Mouse (Mus musculus) heart, postnatal 36 days (tissue): ENCODE results near the gene Pacsin1. TPM values are rescaled to one million over a fixed set of nuclear protein-coding genes. Genes with fewer than 3 reads are reported as not detected.

ENCODE experiments used
- DNase-seq, 2 experiments: peaks; one replicate each; pipeline ENCODE4 v3.0.0; 2021 to 2022
- intact Hi-C: fragments of 180-260 bp; cut with DNase I; formaldehyde crosslinking; loops from one replicate; pipeline ENCODE4 v1.15.1; 2025
- total RNA-seq, 2 experiments: library from RNA; stranded (reverse); gene quantifications; 2 replicates each; pipeline ENCODE4 v1.2.3; 2021

Pacsin1 gene
- total RNA-seq, 2 experiments from 2014 or later, result 0.49 TPM; not detected in 1

DNA sequence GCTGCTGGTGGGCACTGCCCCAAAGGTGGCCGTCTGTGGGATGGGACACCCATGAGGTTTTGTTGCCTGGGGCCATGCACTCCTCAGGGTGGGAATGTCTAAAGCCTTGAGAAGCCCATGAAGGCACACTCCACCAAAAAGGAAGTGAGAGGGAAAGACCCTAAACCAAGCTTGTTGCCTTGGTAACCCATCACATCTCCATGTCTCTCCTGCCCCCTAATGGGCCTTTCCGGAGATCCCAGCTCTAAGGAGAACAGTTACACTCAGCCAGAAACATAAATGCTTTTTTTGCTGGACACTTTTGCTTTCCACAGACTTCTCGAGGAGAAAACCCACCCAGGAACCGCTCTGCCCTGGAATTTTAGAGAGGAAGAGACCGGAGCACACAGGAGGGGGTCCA, 62.9 kb downstream of the Pacsin1 start:
- intact Hi-C loops, result no loop called here
- DNase-seq, result no peak

DNA sequence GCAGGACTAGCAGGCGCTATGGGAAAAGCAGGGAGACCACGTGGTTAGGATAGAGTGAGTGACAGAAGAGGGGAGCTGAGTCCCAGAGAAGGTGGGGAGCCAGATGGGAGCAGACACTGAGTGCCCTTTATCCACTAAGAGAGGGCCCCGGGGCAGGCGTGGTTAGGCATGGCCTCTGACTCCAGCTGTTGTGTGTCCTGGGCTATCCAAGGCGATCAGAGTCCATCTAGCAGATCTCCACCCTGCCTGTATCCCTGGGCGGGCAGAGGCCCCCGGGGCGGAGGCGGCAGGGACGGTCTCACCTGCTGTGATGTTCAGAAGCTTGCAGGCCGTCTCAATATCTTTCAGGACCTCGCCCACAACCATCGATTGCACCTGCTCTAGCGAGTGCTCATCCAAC, 64.4 kb downstream of the Pacsin1 start:
- no peak for DNase-seq
- intact Hi-C loops, result no loop called here

DNA sequence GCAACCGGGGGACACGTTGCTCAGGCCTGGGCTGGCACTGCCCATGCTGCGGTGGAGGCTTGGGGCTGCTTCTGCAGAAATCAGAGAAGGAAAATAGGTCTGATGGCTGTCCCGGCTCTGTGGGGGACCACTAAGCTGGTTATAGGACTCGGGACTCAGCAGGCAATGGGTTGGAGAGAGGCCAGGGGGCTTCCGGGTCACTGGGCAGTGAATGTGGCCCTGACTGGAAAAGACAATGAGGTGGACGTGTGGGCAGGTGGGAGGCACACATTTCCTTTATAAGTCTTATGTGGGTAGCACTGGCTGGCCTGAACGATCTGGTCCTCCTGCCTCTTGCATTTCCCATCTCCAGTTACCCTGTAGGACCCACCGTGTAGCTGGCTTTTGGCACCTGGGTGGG, 65.0 kb downstream of the Pacsin1 start:
- no peak for DNase-seq

DNA sequence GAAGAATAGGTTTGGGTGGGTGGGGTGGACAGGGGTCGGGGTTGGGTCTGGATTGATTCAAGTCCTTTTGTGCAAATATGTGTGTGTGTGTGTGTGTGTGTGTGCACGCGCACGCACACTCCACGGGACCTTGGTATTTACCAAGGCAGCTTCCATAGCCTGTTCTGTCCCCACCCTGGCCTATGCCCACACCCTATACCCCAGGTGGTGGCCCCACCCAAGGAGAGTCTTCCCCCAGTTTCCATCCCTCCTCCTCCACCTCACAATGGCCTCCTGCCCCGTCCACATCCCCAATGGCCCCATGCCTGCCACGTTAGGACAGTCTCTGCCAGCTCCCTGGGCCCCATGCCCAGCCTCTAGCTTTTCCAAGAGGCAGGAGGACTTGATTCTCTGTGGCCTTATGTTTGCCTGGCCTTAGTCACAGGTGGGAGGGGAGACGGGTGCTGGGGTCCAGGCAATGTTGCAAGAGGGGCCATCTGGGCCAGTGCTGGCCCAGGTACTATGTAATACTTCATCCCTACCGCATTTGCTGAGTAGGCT, 65.9 kb downstream of the Pacsin1 start:
- peak in 1 of 2 experiments; percentile 29 for DNase-seq
- intact Hi-C loops, result no loop called here

More for the DNA sequence above, 65.0 kb downstream of the Pacsin1 start:
- intact Hi-C loops, result no loop called here

DNA sequence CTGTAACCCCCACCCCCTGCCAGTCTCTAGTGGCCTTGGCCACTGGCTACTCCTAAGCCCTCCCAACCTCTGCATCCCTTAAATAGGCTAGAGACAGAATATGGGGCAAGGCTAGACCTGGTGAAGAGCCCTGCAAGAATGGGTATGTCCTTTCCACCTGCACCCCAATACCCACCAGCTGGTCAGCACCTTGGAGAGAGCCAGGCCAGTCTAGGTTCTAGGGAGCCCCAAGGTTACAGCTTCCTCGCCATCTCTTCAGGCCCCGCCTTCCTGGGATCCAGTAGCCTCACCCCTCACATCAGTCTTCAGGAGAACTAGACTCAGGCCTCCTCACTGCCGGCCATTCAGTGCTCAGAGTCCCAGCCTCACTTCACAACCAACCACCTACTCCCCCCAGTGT, 69.0 kb downstream of the Pacsin1 start:
- no peak for DNase-seq
- intact Hi-C loops, result no loop called here

DNA sequence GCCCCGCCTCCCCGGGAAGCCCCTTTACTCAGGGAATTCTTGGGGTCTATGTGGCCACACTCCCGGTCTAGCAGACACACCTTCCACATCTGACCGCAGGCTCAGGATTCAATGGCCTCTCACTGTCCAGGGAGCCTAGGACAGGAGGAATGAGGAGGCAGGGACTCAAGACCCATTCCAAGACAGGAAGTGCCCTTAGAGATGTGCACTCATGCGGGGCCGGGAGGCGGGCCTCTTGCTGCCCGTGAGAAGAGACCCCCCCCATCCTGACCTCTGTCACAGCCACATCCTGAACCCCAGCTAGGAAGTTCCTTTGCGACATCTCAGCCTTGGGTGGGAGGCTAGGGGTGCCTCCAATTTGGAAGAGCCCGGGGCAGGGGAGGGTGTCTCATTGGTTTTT, 69.7 kb downstream of the Pacsin1 start:
- intact Hi-C loops, result no loop called here
- no peak for DNase-seq

DNA sequence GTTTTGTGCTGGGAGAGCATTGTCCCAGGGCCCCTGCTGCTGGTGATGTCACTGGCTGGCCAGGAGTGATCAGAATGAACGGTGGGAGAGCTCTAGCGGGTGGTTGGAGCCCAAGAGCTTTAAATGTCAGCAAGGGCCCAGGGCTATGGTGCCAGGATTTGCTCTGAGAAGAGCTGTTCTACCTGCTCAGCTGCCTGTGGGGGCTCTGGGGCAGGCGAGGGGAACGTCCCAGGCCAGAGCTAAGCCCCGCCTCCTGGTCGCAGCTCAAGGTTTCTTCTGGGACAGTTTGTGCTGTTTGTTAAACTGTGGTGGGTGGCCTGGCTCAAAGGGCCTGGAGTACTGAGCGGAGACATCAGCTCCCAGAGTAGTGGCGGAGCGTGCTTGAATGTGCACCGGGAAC, 70.1 kb downstream of the Pacsin1 start:
- no peak for DNase-seq

DNA sequence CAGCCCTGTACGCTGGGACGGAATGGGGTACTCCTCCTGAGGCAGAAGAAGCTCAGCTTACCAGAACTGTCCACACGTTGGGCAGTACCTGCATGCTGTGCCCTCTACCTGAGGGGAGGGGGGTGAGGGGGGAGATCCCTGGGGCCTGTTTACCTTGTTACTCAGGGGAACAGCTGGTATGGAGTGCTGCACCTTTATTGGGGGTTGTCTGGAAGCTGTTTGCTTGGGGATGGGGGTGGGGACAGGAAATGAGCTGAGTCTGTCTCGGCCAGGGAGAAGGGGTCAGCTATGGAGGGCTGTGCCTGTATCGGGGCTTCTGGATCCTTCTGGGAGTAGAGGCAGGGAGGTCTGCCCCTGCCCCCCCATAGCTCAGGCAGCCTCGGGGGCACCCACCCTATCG, 71.2 kb downstream of the Pacsin1 start:
- DNase-seq, result no peak
- intact Hi-C loops, result no loop called here

More for the DNA sequence above, 70.1 kb downstream of the Pacsin1 start:
- intact Hi-C loops, result no loop called here

DNA sequence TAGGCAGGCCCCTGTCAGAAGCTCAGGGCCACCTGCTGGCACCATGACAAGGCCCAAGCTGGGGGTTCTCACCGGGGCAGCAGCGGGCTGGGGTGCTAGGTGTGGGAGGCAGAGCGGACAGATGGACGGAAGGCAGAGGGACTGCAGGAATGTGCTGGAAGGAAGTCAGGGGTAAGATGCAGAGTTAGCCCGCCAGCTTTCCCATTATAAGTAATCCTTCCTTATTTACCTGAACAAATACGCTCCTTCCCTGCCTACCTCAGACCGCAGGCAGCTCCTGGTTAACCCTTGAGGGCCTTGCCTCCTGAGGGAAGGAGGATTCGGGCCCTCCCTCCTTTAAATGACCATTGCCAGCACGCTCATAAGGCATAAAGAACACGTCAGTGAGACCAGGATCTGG, 73.5 kb downstream of the Pacsin1 start, which contains the start of gene Spdef:
Gene Spdef, minus strand, starts transcription at position 186 of the 400 bp plus-strand sequence.
- no peak for DNase-seq
- intact Hi-C loops, result no loop called here

DNA sequence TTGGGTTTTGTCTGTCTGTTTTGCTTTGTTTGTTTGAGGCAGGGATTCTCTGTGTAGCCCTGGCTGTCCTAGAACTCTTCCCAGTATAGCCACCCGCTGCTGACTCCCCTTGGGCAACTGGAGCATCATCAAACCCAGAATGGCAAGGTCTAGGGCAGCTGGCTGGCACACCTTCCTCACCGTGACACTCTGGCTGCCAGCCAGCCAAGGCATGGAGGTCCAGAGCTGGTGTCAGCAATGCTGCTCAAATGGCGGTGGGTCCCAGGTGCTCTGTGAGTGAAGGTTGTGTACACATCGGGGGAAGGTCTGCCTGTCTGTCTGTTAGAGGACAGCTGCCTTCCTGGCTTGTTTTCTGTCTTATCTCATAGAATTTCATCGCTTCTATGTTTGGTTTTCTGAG, 76.8 kb downstream of the Pacsin1 start:
- intact Hi-C loops, result no loop called here
- DNase-seq, result no peak

DNA sequence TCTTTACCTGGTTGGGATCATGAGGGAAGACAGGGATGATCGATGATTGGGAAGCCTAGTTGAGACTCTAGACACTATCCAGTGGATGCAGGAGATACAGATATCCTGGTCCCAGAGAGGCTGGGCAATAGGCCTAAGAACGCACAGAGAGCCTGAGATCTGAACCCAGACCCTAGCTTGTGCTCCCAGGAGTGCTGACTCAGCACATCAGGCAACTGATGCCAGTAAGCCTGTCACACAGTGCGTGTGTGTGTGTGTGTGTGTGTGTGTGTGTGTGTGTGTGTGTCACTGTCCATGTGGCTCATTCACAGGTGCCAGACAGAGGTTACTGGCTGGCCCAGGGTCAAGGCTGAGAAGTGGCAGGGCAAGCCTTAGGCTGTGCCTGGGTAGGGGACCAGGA, 77.4 kb downstream of the Pacsin1 start:
- intact Hi-C loops, result no loop called here
- DNase-seq, result no peak

DNA sequence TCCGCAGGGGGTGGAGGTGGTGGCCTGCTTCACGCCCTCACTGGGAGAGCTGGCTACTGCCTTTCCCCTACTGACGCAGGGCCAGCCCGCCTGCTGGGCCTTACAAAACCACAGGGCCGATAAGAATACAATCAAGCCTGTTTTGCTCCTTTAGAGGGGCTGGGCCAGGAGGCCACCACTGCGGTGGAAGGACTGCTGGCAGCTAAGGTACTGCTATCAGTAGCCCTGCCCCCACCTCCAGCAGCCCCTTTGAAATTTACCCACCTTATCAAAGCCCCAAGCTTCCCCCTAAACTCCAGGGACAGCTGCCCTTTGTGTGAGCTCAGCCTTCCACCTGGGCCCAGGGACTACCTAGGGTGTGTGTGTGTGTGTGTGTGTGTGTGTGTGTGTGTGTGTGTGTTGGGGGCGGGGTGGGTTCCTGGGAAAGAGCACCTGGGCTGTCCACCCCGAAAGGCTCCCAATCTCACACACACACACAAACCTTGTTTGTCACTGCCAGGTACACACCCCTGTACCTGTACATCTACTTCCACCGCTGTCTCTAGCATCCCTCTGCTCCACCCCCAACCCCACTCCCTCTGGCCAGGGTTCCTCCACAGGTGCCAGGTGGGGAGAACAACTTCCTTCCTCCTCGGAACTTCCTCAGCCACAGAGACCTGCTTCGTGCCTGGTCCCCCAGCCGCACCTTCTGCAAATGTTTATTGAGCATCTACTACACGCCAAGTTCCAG, 79.2 kb downstream of the Pacsin1 start:
- DNase-seq, result no peak
- intact Hi-C loops, result no loop called here

DNA sequence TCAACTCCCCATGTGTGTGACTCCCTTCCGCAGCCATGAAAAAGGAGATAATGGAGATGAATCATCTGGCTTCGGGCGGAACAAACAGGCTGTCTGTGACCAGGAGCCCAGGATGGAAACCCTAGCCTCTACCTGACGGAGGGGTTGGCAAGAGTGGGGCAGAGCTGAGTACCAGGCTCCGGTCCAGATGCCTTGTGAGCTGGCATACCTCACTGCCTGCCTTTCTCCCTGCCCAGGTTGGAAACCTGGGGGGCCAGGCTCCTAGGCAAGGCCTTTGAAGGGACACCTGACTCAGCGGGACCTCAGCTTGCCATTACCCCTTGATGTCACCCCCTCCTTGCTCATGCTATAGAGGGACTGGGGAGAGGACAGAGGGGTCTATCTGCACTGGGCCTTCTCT, 85.7 kb downstream of the Pacsin1 start:
- intact Hi-C loops, result no loop called here
- DNase-seq, result no peak

DNA sequence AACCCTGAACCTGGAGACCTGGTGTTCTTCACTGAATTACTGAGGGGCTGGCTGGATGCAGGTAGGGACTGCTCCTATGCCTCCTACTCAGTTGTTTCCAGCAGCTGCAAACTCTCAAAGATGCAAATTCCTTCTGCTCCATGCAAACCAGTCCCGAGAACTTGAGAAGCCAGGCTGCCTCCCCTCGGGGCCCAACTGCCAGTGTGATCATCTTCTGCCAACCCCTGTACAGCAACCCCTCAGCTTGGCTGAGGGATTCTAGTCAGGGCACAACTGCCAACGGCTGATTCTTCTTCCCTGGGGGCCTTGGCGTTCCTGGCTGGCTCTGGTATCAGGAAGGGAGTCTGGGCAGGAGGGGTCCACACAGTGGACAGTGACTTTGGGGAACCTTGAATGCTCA, 91.1 kb downstream of the Pacsin1 start:
- no peak for DNase-seq
- intact Hi-C loops, result no loop called here

DNA sequence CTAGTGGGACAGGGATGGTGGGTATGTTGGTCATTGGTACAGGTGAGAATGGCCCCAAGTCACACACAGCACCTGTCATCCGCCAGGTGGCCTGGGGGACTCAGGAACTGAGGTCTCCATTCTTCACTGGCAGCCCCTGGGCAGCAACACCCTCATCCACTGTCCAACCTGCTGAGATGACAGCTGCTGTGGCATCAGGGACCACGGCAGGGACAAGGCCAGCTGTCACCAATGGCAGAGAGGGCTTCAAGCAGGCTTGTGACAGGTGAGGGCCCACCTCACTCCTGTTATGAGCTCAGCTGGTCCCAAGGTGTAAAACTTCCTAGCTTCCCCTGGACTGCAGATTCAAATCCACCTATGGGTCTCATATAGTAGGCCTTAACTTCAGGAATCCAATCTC, 92.8 kb downstream of the Pacsin1 start:
- DNase-seq, result no peak
- intact Hi-C loops, result no loop called here

DNA sequence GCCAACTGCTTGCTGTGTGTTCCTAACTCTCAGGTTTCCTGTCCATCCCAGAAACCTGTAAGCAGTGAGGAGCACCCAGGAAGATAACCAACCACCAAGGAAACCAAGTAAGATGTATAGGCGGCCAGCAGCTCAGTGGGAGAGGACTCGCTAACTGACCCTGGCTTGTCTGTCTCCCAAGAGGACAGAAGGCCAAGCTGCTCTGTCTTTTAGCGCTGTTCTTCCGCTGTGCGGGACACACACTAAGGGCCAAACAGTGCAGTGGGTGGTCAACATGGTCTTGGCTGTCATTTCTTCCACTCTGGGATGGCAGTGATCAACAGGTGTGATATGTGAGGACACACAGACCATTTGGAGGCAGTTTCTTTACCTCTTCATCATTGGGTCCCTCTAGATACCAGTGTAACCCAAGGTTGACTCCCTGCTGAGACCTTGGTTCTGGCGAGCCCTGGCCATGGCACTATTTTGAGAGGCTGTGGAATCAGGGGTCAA, 95.2 kb downstream of the Pacsin1 start:
- DNase-seq, result no peak
- intact Hi-C loops, result no loop called here

DNA sequence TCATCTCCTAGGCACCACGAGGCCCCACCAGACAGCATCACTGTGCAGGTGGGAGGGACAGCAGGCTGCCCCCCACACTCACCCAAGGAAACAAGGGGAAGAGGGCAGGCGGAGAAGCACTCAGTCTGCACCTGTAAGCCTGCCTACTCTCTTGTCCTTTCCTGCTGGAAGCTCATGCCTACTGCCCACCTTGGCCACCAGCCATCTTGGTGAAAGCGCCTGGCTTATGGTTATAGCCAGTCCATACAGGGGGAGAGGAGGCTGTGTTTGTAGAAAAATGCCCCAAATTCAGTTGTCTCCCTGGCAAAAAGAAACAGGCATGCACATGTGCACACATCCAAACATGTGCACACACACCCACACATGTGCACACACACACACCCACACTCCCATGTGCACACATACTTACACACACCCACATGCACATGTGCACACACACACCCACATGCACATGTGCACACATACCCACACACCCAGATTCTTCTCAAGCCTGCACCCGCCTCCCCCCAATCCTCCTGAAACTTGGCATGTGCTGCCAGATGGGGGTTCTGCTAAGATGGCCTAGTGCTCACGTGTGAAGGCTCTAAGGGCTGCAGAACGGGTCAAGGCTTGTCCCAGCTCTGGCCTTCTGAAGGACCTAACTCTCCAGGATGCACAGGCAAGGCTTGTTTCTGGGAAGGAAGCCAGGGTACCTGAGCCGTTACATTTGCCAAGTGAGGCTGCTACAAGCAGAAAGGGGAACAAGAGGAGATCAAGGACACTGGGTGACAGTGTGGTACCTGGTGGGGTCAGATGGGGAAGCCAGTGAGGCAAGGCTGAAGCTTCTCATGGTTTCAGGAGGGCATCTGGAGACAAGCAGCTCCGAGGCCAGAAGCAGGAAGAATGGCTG, 96.2 kb downstream of the Pacsin1 start:
- intact Hi-C loops, result no loop called here
- DNase-seq, result no peak

DNA sequence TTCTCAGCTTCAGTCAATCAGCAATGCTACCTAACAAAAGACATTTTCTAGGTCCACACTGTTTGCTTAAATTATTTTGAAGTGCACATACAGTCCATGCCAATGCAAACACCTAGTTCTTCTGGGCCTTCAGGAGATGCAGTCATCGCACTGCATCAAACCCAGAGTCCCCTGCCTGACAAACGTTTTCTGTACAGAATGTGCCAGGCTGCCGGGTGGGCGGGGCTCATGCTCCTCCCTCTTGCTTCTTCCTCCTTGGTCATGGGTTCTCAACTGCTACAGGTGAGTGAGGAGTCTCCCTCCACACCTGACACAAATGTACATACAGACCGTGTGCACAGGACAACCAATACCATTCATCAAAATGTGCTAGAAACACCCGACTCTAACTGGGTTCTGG, 104.9 kb downstream of the Pacsin1 start:
- no peak for DNase-seq
- intact Hi-C loops, result loop anchor here (5.0 to 10.0 kb wide), 3 partner anchors 108 to 223 kb away; partner anchors contain the start of gene AI413582
